Mouse (Mus musculus): Measurements from ENCODE around the gene Dnaaf2. TPM values are rescaled to one million over a fixed set of nuclear protein-coding genes. Genes with fewer than 3 reads are reported as not detected.

Dnaaf2 gene
- total RNA-seq, 2 experiments from 2014 or later = 0.34 to 0.56 TPM

Small RNA genes lying within 50 kb of the gene (microRNA-seq; reads per million reads assigned to microRNA genes)
- gene Gm47287 (not detected), gene Gm47295 (1.4 reads per million)

Other genes with a start within 250 kb of the Dnaaf2 start
- gene Rps29, start 39.2 kb downstream of the Dnaaf2 start, total RNA-seq (2021) = 1,000 to 10,000 TPM; 1,352 to 1,376 TPM
- gene Lrr1, start 29.6 kb downstream of the Dnaaf2 start, total RNA-seq (2021) = under 1 TPM in 1 of 2 experiments, not detected in 1; 0.88 TPM
- gene Rpl36al, start 14.3 kb downstream of the Dnaaf2 start, total RNA-seq (2021) = 100 to 1,000 TPM; 224 to 242 TPM
- gene Mgat2, start 14.3 kb downstream of the Dnaaf2 start, total RNA-seq (2021) = 10 to 100 TPM; 19.6 to 20.0 TPM
- gene Gm49383, start 1.3 kb downstream of the Dnaaf2 start, total RNA-seq (2021) = 1 to 10 TPM; 2.6 to 4.5 TPM
- gene Gm49384, start 5.8 kb upstream of the Dnaaf2 start, total RNA-seq (2021) = 1 to 10 TPM; 2.3 to 3.7 TPM
- gene Pole2, start 29.8 kb upstream of the Dnaaf2 start, total RNA-seq (2021) = 1 to 10 TPM in 1 of 2 experiments, under 1 TPM in 1; 0.98 to 1.2 TPM
- gene Klhdc1, start 42.7 kb upstream of the Dnaaf2 start, total RNA-seq (2021) = 10 to 100 TPM; 26.5 to 28.7 TPM
- gene Klhdc2, start 98.3 kb upstream of the Dnaaf2 start, total RNA-seq (2021) = 100 to 1,000 TPM; 103 to 105 TPM
- 10 to 100 TPM; 24.0 to 24.4 TPM for gene Nemf, start 158.7 kb upstream of the Dnaaf2 start, total RNA-seq (2021)
- 10 to 100 TPM; 40.5 to 43.7 TPM for gene Arf6, start 173.7 kb upstream of the Dnaaf2 start, total RNA-seq (2021)
- under 1 TPM; 0.60 to 0.61 TPM for gene Gm9887, start 174.0 kb upstream of the Dnaaf2 start, total RNA-seq (2021)